Mouse (Mus musculus) lung, adult 18-20 months (tissue): ENCODE measurements around the gene Ank2.
"Not testable (repeated sequence)": the region's sequence is repeated elsewhere in the genome, so short reads cannot be mapped to it uniquely, and the experiment has no call there.

ENCODE experiments used
- DNase-seq, 2 experiments: peaks; one replicate each; pipeline ENCODE4 v3.0.0; 2022; ENCODE audit warnings: mixed read lengths in 2 of 2

Gene Ank2

GRCm38 (mm10) chr3:127408684-127409550 is 90.2 kb downstream of the Ank2 start:
- peak; percentile 35 to 38 for DNase-seq

- DNase-seq = no peak
Measured at GRCm38 (mm10) chr3:127407868-127408574, 91.1 kb downstream of the Ank2 start.

GRCm38 (mm10) chr3:127406883-127407282 is 92.3 kb downstream of the Ank2 start:
- no peak for DNase-seq

- DNase-seq = no peak
Measured at GRCm38 (mm10) chr3:127404371-127404770, 94.8 kb downstream of the Ank2 start.

- DNase-seq = no peak
Measured at GRCm38 (mm10) chr3:127400976-127401375, 98.2 kb downstream of the Ank2 start.

- not testable (repeated sequence) for DNase-seq
Measured at GRCm38 (mm10) chr3:127400468-127400867, 98.7 kb downstream of the Ank2 start.

- DNase-seq = no peak
Measured at GRCm38 (mm10) chr3:127397774-127398173, 101.4 kb downstream of the Ank2 start.

- DNase-seq = no peak
Measured at GRCm38 (mm10) chr3:127395202-127395601, 103.9 kb downstream of the Ank2 start.

GRCm38 (mm10) chr3:127387016-127387517 is 112.1 kb downstream of the Ank2 start:
- DNase-seq = no peak

- DNase-seq = no peak
Measured at GRCm38 (mm10) chr3:127383231-127383630, 115.9 kb downstream of the Ank2 start.

GRCm38 (mm10) chr3:127376901-127377460 is 122.2 kb downstream of the Ank2 start:
- no peak for DNase-seq

- no peak for DNase-seq
Measured at GRCm38 (mm10) chr3:127375956-127376660, 123.0 kb downstream of the Ank2 start.

GRCm38 (mm10) chr3:127374190-127374710 is 124.9 kb downstream of the Ank2 start:
- DNase-seq = no peak

GRCm38 (mm10) chr3:127371774-127372173 is 127.4 kb downstream of the Ank2 start:
- DNase-seq = no peak

- DNase-seq = no peak
Measured at GRCm38 (mm10) chr3:127369529-127369928, 129.6 kb downstream of the Ank2 start.

- DNase-seq = no peak
Measured at GRCm38 (mm10) chr3:127367450-127367849, 131.7 kb downstream of the Ank2 start.

GRCm38 (mm10) chr3:127363512-127363911 is 135.6 kb downstream of the Ank2 start:
- DNase-seq = no peak

GRCm38 (mm10) chr3:127362611-127363393 is 136.3 kb downstream of the Ank2 start:
- no peak for DNase-seq

- no peak for DNase-seq
Measured at GRCm38 (mm10) chr3:127361846-127362245, 137.3 kb downstream of the Ank2 start.

- DNase-seq = no peak
Measured at GRCm38 (mm10) chr3:127361384-127361783, 137.8 kb downstream of the Ank2 start.

- DNase-seq = peak; percentile 23 to 27
Measured at GRCm38 (mm10) chr3:127355252-127355651, 143.9 kb downstream of the Ank2 start.
